Mouse (Mus musculus): ENCODE measurements at regions not wholly inside any gene's neighbourhood (a gene's known extent, or its start where the extent isn't known, plus 50 kb on each side); places are given as distances from the start of the nearest gene placed in this dataset.
"Not testable (repeated sequence)": the region's sequence is repeated elsewhere in the genome, so short reads cannot be mapped to it uniquely, and the experiment has no call there.

GRCm38 (mm10) chr15:92997933-92998332, 277.0 kb downstream of the Gxylt1 start:
- DNase-seq (ENCODE audit: low read depth) = no peak

DNA sequence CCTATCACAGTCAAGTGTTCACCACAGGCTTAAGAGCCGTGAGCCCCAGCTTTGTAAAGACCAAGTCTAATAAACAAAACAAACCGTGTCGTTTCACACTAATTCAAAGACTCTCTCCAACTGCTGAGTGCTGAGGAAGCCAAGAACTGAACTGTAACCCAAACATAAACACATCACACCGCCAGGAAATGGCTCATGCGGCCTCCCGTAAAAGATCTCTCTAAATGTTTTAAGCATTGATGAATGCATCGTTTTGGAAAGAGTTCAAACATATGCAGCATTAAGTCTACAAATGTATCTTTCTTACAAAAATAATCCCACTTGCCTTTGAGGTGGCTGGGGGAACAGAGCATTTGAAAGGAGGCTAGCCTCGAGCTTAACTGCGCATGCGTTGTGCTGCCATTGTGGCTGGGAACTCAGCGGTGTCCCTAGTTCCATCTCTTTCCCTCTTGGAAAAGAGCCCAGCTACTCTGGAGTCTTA, 280.7 kb downstream of the Gxylt1 start:
- no peak for DNase-seq (ENCODE audit: low read depth)

GRCm38 (mm10) chr15:92993538-92994190, 281.3 kb downstream of the Gxylt1 start:
- no peak for DNase-seq (ENCODE audit: low read depth)

DNA sequence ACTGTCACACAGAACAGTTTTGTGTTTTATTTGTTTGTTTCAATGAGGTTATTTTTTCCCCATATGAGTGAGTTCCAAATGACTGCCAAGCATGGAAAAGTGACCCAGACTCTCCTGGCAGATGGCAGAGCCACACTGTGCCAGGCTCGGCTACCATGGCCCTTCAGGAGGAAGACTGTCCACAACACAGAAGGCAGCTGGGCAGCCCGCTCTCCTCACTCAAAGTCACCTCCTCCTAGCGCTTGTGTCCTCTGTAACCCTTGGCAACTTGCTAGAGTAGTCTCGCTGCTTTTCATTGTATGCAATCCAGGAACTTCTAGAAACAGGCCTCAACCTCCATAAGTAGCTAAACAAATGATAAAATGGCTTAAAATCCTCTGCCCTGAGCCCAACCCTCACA, 299.2 kb downstream of the Gxylt1 start:
- no peak for DNase-seq (ENCODE audit: low read depth)

DNA sequence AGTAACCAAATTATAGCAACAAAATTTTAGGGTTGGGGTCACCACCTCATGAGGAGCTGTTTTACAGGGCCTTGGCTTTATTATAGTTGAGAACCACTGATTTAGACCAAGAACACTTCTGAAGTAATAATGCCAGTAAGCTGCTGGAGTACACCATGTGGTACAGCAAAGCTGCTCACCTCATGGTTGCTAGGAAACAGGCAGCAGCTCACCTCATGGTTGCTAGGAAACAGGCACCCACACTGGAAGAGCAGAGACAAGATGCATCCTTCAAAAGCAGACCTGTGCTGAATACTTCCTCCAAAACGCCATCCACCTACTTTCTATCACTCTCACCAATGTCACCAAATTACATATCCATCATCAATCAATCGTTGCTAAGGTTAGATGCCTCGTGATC, 300.0 kb downstream of the Gxylt1 start:
- DNase-seq (ENCODE audit: low read depth) = no peak

DNA sequence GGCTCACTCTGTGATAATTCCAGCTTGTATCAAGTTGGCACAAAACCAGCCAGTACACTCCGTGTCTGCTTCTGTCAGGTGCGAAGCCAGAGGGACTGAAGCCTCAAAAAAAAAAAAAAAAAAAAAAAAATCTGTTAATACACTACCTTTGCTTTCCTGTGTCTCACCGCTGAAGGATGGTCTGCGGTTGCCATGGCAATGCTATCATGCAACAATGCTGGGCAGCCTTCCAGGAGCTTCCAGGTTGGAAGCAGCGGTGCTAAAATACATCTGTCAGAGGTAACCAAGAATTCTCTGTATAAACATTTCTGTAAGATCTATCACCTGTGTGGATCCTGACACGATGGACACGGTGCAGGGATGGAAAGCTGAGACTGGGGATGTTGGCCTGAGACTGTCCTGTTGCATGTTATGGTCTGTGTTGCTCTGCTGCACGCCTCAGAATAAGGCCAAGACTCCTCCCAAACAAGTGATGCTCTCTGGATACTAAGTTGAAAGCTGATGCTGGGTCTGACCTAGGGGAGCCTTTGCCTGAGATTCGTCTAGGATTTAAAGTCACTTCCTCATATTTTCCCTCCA, 301.2 kb downstream of the Gxylt1 start:
- DNase-seq (ENCODE audit: low read depth) = no peak

GRCm38 (mm10) chr15:92965556-92965955, 309.4 kb downstream of the Gxylt1 start:
- DNase-seq (ENCODE audit: low read depth) = no peak

GRCm38 (mm10) chr15:92964901-92965300, 310.1 kb downstream of the Gxylt1 start:
- no peak for DNase-seq (ENCODE audit: low read depth)

GRCm38 (mm10) chr15:92964131-92964530, 310.8 kb downstream of the Gxylt1 start:
- no peak for DNase-seq (ENCODE audit: low read depth)

- not testable (repeated sequence) for DNase-seq (ENCODE audit: low read depth)
Measured at GRCm38 (mm10) chr15:92950912-92951311, 324.1 kb downstream of the Gxylt1 start.

- DNase-seq (ENCODE audit: low read depth) = no peak
Measured at GRCm38 (mm10) chr15:92946216-92946615, 328.8 kb downstream of the Gxylt1 start.

DNA sequence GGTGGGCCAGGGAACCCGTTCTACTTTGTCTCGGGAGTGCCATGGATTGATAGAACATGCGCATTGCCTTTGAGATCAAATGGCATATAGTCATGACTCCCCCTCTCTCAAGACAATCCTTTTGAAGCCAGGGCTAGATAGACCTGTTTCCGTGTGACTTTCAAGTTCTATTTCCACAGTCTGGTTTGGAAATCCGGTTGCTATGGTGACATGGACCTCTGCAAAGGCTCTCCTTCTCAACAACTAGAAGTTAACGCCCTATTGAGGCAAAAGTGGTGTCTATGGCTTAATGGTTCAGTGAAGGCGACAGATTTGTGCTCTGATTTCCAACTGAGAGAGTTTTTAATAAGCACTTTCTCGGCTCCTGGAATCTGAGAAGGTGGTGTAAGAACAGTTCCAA, 371.2 kb downstream of the Gxylt1 start:
- DNase-seq (ENCODE audit: low read depth) = no peak

DNA sequence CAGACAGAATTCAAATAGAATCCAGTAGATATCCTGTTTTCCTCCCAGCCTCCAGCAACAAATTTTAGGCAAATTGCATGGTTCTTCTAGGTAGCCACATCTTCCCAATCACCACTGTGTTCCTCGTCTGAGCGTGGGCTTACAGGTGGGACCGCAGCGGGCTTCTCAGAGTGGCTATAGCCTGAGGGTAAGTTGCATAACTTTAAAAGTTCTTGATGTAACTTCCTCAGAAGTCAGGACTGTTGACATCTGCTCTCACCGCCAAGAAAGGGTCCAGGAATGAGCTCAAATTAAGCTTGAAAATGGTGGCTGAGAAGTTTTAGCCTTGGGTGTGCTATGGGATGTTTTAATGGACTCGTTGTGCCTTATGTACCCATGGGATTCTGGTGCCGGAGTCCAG, 377.7 kb downstream of the Gxylt1 start:
- DNase-seq (ENCODE audit: low read depth) = no peak

DNA sequence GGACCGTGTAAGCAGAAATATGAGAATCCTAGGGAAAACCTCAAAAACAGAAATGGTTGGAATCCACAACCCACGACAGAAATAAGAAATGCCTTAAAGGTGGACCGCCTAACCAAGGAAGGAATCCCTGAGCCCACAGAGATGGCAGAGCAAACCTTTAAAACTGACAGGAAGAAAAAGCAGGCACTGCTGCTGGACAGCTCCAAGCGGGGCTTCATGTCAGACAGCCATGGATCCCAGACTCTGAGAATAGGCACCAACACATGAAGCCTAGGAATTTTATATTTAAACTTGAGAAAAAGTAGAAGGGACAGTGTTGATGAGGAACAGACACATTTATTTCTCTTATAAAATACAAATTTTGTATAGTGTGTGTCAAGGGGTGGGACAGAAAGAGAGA, 379.1 kb downstream of the Gxylt1 start:
- DNase-seq (ENCODE audit: low read depth) = no peak

DNA sequence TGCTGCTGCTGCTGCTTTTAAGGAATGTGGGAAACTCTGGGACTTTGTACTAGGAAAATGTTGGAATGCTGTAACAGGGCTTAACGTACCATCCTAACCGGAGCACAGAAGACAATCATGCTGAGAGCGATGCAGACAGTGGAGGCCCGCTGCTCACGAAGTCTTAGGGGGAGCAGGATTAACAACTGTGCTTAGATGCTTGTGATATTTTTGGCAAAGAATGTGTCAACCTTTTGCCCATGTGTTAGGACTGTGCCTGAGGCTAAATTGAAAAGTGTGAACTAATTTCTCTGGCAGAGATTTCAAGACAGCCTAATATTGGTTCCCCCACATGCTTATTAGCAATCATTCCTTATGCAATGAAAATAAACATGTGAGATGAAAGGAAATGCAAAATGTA, 398.5 kb downstream of the Gxylt1 start:
- no peak for DNase-seq (ENCODE audit: low read depth)

GRCm38 (mm10) chr15:92864106-92864505, 410.9 kb downstream of the Gxylt1 start:
- no peak for DNase-seq (ENCODE audit: low read depth)

DNA sequence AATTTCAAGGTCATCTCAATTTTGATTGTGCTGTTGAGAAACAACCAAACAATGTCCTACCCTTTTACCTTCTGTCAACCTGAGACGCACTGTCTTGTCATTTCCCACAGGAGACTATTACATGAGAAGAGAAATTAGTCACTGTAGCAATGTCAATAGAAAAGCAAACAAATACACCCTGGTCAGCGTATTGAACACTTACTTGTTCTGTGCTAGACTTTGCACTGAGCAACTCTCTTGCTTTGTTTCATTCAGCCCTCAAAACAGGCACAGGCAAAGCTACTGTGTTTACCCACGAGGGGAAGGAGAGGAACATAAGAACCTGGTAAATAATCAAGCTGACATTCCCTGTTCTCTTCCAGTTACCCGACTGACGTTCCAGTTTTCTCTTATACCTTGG, 424.1 kb downstream of the Gxylt1 start:
- no peak for DNase-seq (ENCODE audit: low read depth)

DNA sequence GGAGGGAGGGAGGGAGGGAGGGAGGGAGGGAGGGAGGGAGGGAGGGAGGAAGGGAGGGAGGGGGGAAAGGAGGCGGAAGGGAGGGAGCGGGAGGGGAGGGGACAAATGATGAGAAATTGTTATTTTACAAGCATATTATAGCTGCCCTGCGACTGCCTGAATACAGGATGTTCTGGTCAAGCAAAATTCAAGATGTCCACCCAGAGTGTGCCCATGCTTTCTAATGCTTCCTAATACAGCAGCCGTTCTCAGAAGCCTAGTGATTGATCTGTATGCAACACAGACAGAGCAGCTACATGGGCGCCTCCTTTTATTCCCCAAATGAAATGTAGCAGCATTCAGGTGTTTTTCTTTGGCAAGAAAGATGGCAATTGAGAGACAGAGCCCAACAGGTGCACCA, 434.9 kb downstream of the Gxylt1 start:
- no peak for DNase-seq (ENCODE audit: low read depth)

DNA sequence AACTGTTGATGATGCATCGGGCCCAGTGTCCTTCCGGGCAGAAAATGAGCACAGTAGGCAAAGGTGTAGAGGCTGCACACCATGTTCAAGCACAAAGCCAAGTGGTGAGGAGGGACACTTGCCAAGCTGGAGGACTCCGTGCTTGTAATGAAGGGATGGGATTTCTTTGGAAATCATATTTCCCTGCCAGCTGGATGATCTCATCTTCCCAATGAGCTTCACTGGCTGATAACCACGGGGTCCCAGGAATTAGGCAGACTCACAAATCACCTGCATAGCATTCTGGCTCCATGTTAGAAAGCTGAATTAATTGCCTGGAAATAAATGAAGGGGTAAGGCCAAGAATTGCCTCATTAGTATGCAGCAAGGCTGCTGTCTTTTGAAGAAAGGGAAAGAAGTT, 435.4 kb downstream of the Gxylt1 start:
- no peak for DNase-seq (ENCODE audit: low read depth)

DNA sequence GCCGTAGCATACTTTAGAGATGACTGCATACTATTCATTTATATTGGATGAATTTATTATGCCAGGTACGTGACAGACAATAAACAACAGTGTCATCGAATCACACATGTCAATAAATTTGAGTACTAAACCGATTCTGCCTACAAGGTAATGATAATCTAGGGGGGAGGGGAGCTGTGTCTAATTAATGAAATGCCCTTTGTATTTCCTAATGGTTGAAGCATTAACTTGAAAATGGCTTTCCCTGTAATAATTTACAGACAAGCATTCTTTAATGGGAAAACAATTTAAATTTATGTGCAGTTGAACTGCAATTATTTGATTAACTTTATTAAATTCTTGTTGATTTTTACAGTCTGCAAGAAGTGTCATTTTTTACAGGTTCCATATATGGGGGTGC, 429.5 kb downstream of the Pdzrn4 start:
- DNase-seq (ENCODE audit: low read depth) = no peak

Data from 416B (cell line).